Mouse (Mus musculus) left cerebral cortex, adult 11 months (tissue): Measurements from ENCODE around the gene Rangap1.
"Not testable (repeated sequence)": the region's sequence is repeated elsewhere in the genome, so short reads cannot be mapped to it uniquely, and the experiment has no call there.

Experiments
- DNase-seq: peaks from one replicate; pipeline ENCODE4 v3.0.0; 2022; ENCODE audit warnings: low spot score

The Rangap1 gene

DNA sequence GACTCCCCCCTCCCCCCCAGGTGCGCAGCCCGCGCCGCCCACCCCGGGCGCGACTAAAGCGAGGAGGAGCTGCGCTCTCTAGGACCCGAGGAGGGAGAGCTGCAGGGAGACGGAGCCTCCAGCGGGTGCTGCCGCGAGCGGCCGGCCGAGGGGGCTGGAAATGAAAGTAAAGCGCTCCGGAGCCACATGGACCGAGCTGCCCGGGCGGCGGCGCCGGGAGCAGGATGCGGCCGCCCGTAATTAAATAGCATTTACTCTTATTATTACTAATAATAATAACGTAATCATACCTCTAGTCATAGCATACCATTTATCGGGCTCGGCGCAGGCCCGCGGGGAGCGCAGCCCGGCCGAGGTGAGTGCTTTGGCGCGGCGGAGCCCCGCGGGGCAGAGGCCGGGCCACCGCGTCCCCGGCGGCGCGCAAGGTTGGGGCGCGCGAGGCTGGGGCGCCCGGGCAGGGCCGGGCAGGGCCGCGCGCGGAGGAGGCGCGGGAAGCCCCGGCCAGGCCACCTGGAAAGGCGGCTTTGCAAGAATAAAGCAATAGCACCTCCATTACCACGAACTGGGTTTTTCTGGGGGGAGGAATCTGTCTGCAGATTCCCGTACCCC is at the start of gene Rangap1, which contains the start of gene Zc3h7b:
Rangap1 (minus strand) TSS at position 539 of the 609 bp plus-strand sequence.
Zc3h7b (plus strand) TSS at position 66 of the 609 bp plus-strand sequence.
- DNase-seq = no peak

- no peak for DNase-seq
These were observed 47.1 kb upstream of the Rangap1 start for GRCm38 (mm10) chr15:81792444-81792843.

GRCm38 (mm10) chr15:81787525-81787924 is 42.2 kb upstream of the Rangap1 start:
- DNase-seq = no peak

GRCm38 (mm10) chr15:81785701-81786100 is 40.4 kb upstream of the Rangap1 start:
- DNase-seq = no peak

- no peak for DNase-seq
These were observed 39.4 kb upstream of the Rangap1 start for GRCm38 (mm10) chr15:81784762-81785161.

- DNase-seq = no peak
These were observed 36.5 kb upstream of the Rangap1 start for GRCm38 (mm10) chr15:81781816-81782215.

- no peak for DNase-seq
These were observed 31.5 kb upstream of the Rangap1 start for GRCm38 (mm10) chr15:81776631-81777422.

DNA sequence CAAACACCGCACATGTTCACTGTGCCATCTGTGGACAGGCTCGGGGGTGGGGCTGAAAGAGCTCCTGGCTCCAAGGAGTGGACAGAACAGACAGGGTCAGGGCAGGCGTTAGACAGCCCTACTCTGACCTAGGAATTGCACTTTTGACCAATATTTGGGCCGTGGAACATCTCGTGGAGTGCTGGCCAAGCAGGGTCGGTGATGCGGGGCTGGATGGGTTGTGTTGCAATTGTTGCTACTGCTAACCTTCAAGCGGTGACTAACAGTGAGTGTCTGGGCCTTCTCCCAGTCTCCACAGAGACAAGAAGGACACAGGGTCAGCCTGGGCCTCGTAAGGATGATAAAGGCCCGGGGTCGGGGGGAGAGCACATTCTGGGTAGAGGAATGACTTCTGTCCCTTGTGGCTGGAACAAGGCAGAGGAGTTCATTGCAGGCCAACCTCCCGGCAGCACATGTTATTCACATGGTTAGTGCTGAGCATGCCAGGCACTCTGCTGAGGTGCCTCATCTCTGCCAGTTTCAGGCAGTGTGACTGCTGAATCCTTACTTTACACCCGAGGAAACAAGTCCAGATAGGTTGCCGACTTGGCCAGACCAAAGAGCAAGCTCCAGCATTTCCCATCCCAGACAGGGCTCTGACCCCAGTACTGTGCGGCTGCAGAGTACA is 29.3 kb upstream of the Rangap1 start:
- no peak for DNase-seq

DNA sequence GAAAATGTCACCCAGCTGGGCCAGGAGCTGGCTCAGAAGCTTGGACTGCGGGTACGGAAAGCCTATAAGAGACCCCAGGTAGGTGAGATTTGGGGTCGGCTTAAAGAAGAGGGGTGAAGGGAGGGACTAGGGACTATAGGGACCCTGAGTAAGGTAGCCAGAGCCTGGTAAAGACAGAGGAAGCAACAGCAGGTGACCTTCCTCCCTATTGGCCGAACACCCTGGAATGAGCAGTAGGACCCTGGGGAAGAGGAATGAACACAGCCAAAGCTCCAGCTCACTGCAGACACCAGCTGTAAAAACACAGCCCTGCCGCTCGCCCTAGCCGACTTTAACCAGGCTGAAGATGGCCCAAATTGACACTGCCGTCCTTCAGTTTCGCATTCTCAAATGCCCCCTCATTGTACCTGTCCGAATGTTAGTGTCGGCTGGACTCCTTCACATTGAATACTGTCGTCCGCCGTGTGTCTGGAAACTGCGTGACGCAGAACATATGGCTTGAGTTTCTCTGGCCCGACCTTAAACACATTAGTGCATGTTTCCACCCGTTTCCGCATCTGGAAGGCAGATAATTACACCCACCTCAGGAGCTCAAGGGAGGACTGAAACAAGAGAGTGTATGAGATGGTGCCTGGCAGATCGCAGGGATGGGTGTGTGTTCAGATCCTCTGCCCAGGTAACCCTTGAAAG is 27.2 kb upstream of the Rangap1 start:
- DNase-seq = no peak

- DNase-seq = no peak
These were observed 23.7 kb upstream of the Rangap1 start for GRCm38 (mm10) chr15:81769037-81769436.

GRCm38 (mm10) chr15:81766439-81766838 is 21.1 kb upstream of the Rangap1 start:
- DNase-seq = no peak

- DNase-seq = no peak
These were observed 20.3 kb upstream of the Rangap1 start for GRCm38 (mm10) chr15:81765651-81766050.

GRCm38 (mm10) chr15:81764573-81764972 is 19.2 kb upstream of the Rangap1 start:
- DNase-seq = no peak

- no peak for DNase-seq
These were observed 16.6 kb upstream of the Rangap1 start for GRCm38 (mm10) chr15:81761959-81762358.

DNA sequence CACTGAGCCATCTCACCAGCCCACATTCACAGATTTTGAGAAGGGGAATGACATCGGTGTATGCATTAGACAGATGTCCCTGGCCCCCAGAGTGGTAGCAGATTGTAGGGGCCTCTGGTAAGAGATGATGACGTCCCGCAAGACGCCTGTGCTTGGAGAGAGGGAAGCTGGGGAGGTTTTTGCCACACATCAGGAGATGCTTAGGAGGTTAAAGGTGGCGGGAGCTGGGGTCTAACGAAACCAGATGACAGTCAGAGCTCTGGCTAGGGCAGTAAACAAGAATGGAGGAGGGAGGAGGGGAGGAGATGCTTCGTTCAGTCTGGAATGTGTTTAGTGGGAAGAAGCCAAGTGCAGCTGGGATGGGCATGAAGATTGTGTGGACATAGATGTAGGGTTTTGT is 16.1 kb upstream of the Rangap1 start:
- no peak for DNase-seq

- no peak for DNase-seq
These were observed 15.2 kb upstream of the Rangap1 start for GRCm38 (mm10) chr15:81760361-81761079.

DNA sequence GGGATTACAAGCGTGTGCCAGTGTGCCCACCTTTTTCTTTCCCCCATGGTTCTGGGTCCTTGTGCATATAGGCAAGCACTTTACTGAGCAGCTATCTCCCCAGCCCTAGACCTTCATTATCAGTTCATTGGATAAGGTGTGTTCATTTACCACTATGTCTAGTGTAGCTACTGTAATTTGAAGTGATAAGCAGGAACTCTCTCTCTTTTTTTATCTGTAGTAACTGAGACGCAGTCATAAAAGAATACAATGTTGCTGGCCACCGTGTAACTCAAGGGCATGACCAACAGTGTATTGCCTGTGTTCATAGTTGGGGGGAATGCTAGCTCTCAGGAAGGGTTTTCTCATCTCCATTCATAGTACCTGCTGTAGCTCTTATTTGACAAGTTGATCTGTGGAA is 14.2 kb upstream of the Rangap1 start:
- DNase-seq = no peak

DNA sequence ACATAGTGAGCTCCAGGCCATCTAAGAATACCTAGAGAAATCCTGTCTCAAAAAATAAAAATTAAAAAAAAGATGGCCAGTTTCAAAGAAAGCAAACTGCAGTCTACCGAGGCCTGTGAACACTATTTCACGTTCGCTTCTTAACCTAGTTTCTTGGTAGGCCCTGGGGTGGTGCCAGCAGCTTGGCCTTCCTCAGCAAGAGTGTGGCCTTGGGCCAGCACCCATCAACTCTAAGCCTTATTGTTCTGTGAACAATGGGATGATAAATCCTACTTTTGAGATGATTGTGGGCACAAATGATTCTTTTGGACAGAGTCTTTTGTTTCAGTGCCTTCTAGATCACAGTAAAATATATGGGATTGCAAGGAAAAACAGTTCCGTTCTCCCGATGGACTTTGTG is 13.4 kb upstream of the Rangap1 start:
- no peak for DNase-seq

DNA sequence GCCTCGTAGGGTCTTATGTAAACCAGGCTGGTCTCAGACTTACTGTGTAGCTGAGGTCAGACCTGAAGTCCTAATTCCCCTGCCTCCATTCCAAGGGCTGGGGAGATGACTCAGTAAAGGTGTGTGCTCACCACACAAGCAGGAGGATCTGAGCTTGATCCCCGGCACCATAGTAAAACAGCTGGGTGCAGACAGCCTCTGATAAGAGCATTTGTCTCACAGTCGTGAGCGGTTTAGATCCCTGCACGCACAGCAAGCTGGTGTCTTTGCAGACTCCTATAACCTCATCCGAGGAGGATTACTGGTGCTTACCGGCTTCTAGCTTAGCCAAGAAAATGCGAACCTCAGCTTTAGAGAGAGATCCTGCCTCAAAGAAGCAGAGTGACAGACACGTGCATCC is 8.3 kb upstream of the Rangap1 start:
- no peak for DNase-seq

DNA sequence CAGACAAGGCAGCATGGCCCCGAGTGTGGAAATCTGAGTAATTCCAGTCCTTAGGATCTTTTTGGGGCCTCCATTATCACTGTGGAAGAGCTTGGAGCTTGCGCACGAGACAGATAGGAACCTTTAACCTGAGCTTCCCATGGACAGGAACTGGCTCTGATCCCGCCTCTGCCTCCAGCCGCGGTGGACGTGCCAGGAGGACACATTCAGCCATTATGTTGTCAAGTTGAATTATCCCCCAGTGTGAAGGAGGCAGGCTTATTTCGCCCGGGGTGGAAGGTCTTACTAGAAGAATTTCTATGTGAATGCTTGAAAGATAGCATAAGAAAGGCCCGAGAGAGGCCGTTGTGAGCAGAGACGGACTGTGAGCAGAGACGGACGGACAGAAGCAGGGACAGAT is 4.4 kb upstream of the Rangap1 start:
- DNase-seq = no peak

DNA sequence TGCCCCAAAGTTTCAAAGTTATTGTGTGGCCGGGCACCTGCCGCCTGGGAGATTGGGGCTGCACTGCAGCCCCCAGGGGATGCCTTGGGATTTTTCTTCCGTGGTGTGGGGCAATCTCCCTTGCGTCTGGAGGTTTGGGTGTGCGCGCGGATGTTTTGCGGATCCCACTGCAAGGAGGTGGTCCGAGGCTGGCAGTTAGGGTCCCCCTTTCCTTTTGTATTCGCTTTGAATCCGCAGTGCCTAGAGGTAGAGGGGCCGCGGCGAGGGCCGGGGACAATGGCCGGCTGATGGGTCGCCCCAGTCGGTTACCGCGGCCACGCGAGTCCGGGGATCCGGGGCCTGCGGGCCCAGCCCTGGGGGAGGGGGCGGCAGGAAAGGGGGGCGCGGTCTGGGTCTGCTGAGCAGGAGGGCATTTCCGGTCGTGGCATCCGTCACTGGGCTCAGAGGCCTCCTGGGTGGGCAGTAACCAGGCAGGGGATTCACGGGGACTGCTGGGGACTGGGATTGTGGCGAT is 328 bp upstream of the Rangap1 start:
- DNase-seq = no peak

DNA sequence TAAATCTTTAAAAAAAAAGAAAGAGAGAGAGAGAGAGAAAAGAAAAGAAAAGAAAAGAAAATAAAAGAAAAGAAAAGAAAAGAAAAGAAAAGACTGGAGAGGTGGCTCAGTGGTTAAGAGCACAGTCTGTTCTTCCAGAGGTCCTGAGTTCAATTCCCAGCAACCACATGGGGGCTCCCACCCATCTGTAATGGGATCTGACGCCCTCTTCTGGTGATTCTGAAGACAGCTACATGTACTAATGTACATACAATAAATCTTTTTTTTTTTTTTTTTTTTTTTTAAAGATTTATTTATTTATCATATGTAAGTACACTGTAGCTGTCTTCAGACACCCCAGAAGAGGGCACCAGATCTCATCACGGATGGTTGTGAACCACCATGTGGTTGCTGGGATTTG is 3.0 kb downstream of the Rangap1 start:
- not testable (repeated sequence) for DNase-seq
